Mouse (Mus musculus) lung, embryonic 16.5 days (tissue): ENCODE measurements around the gene Rrp12. TPM values are rescaled to one million over a fixed set of nuclear protein-coding genes. Genes with fewer than 3 reads are reported as not detected.

Experiments used
- polyA plus RNA-seq: library from polyadenylated mRNA; unstranded; fragments of >200 nt; fragmentation: Nextera tagmentation; extraction: Ambion mirVana; gene quantifications from 2 replicates; pipeline ENCODE4 v1.2.1, GENCODE M21; 2015

Rrp12 gene
- polyA plus RNA-seq, 1 experiment from 2014 or later, result 11.4 TPM

Other genes starting within 250 kb of the Rrp12 start
- gene Slit1, start 152.5 kb downstream of the Rrp12 start, polyA plus RNA-seq, result 0.11 and 0.14 TPM in 2 replicates
- gene Arhgap19, start 94.1 kb downstream of the Rrp12 start, polyA plus RNA-seq, result 26.8 and 28.6 TPM in 2 replicates
- gene Frat1, start 66.2 kb downstream of the Rrp12 start, polyA plus RNA-seq, result 8.2 and 9.1 TPM in 2 replicates
- gene Frat2, start 48.0 kb downstream of the Rrp12 start, polyA plus RNA-seq, result 2.8 and 3.3 TPM in 2 replicates
- gene Pgam1, start 15.8 kb upstream of the Rrp12 start, polyA plus RNA-seq, result 609 and 641 TPM in 2 replicates
- gene Exosc1, start 37.2 kb upstream of the Rrp12 start, polyA plus RNA-seq, result 60.0 and 65.9 TPM in 2 replicates
- 82.3 and 84.4 TPM in 2 replicates for gene Zdhhc16, start 37.3 kb upstream of the Rrp12 start, polyA plus RNA-seq
- 30.2 and 31.8 TPM in 2 replicates for gene Mms19, start 85.0 kb upstream of the Rrp12 start, polyA plus RNA-seq
- gene Ubtd1, start 85.6 kb upstream of the Rrp12 start, polyA plus RNA-seq, result 13.8 and 14.5 TPM in 2 replicates
- gene Ankrd2, start 139.8 kb upstream of the Rrp12 start, polyA plus RNA-seq, result 0.28 and 0.84 TPM in 2 replicates
- 1.3 and 2.9 TPM in 2 replicates for gene Hoga1, start 149.4 kb upstream of the Rrp12 start, polyA plus RNA-seq
- gene 4933411K16Rik, start 156.1 kb upstream of the Rrp12 start, polyA plus RNA-seq, result not detected in 2 replicates
- 16.5 and 18.5 TPM in 2 replicates for gene Morn4, start 190.2 kb upstream of the Rrp12 start, polyA plus RNA-seq
- 7.5 and 8.4 TPM in 2 replicates for gene Pi4k2a, start 194.3 kb upstream of the Rrp12 start, polyA plus RNA-seq
- 84.9 and 87.6 TPM in 2 replicates for gene Avpi1, start 232.9 kb upstream of the Rrp12 start, polyA plus RNA-seq